Mouse (Mus musculus) stomach, embryonic 14.5 days (tissue): ENCODE results near the gene Dnajc4. TPM values are rescaled to one million over a fixed set of nuclear protein-coding genes. Genes with fewer than 3 reads are reported as not detected.
A peak's percentile ranks its signal among the peaks of the same experiment; 100 is the strongest.

Source experiments
- ATAC-seq: fragments of 200-750 bp; cut with Nextera tagmentation; 2 replicates; pipeline ENCODE4 v1.8.0; 2017; ENCODE audit warnings: low read depth, moderate TSS enrichment; ENCODE audit not compliant: insufficient number of reproducible peaks, insufficient read depth, low FRiP score
- H3K27ac ChIP-seq: fragments of 300-500 bp; sonication (generic); 2 replicates; pipeline ENCODE4 v1.5.1; 2014; ENCODE audit warnings: mild to moderate bottlenecking, low read length, moderate library complexity, mixed read lengths
- H3K27me3 ChIP-seq: fragments of 300-500 bp; sonication (generic); 2 replicates; pipeline ENCODE4 v1.6.1; 2014; ENCODE audit warnings: low read length, control low read depth, mixed read lengths; ENCODE audit not compliant: control insufficient read depth, insufficient read depth
- H3K36me3 ChIP-seq: fragments of 300-500 bp; sonication (generic); 2 replicates; pipeline ENCODE4 v1.6.1; 2014; ENCODE audit warnings: mild to moderate bottlenecking, control low read depth, low read length, moderate library complexity, mixed read lengths; ENCODE audit not compliant: control insufficient read depth, insufficient read depth
- H3K4me1 ChIP-seq: fragments of 300-500 bp; sonication (generic); 2 replicates; pipeline ENCODE4 v1.6.1; 2014; ENCODE audit warnings: low read length, control low read depth, mixed read lengths; ENCODE audit not compliant: control insufficient read depth, insufficient read depth
- H3K4me2 ChIP-seq: fragments of 300-500 bp; sonication (generic); replicated peaks from 2 replicates; pipeline ENCODE4 v1.6.1; 2014; ENCODE audit warnings: low read depth, low read length, control low read depth
- H3K4me3 ChIP-seq: fragments of 300-500 bp; sonication (generic); 2 replicates; pipeline ENCODE4 v1.5.1; 2014; ENCODE audit warnings: low read depth, low read length, control low read depth
- H3K9ac ChIP-seq: fragments of 300-500 bp; sonication (generic); replicated peaks from 2 replicates; pipeline ENCODE4 v1.6.1; 2014; ENCODE audit warnings: low read depth, mild to moderate bottlenecking, control low read depth, low read length, moderate library complexity, mixed read lengths
- H3K9me3 ChIP-seq: fragments of 300-500 bp; sonication (generic); 2 replicates; pipeline ENCODE4 v1.6.1; 2016; ENCODE audit warnings: low read depth, low read length, control low read depth; ENCODE audit not compliant: control insufficient read depth
- whole genome bisulfite sequencing: fragments of 180-500 bp; shearing (Covaris S2); extraction: QIAGEN DNeasy Blood & Tissue Kit; methylation state at CpG from one replicate; pipeline ENCODE4 v1.1.7; 2014; 5-methylcytosine and 5-hydroxymethylcytosine counted together
- polyA plus RNA-seq: library from polyadenylated mRNA; unstranded; fragments of >200 nt; fragmentation: Nextera tagmentation; extraction: Ambion mirVana; gene quantifications from 2 replicates; pipeline ENCODE4 v1.2.1, GENCODE M21; 2014

The Dnajc4 gene
- polyA plus RNA-seq, 1 experiment from 2014 or later: 31.2 TPM

GRCm38 (mm10) chr19:6949951-6950350, 42.4 kb downstream of the Dnajc4 start:
- peak overlapping the region; percentile 97; the same call in 1 of the 2 replicates for H3K27ac ChIP-seq
- peak overlapping the region; percentile 93 for H3K4me2 ChIP-seq
- peaks cover 14% of the 10 kb centered on the region; the same call in 1 of the 2 replicates for H3K36me3 ChIP-seq
- WGBS: 55% methylated on average over 5 of the region's 5 CpGs
- peak overlapping the region; percentile 57 for H3K4me3 ChIP-seq
- peaks cover 20% of the 10 kb centered on the region for H3K4me1 ChIP-seq
- H3K27me3 ChIP-seq: no peaks in the 10 kb centered on the region
- H3K9me3 ChIP-seq: no peaks in the 10 kb centered on the region
- ATAC-seq: no peak
- H3K9ac ChIP-seq: peak overlapping the region; percentile 61; the same call in 1 of the 2 replicates

GRCm38 (mm10) chr19:6949532-6949931, 42.8 kb downstream of the Dnajc4 start:
- Histone ChIP-seq H3K4me1 (peaks cover 20% of the 10 kb centered on the region), H3K4me2 (peak overlapping the region; percentile 93), H3K36me3 (peaks cover 9% of the 10 kb centered on the region; the same call in 1 of the 2 replicates), H3K9me3 (no peaks in the 10 kb centered on the region), H3K9ac (no peak overlapping the region), H3K27me3 (no peaks in the 10 kb centered on the region), H3K4me3 (no peak overlapping the region), H3K27ac (no peak overlapping the region; the same call in 1 of the 2 replicates)
- 80% methylated on average over 5 of the region's 5 CpGs for WGBS
- no peak for ATAC-seq

- Histone ChIP-seq H3K9me3 (no peaks in the 10 kb centered on the region), H3K4me1 (peaks cover 18% of the 10 kb centered on the region), H3K27me3 (no peaks in the 10 kb centered on the region), H3K4me3 (no peak overlapping the region), H3K4me2 (no peak overlapping the region), H3K9ac (no peak overlapping the region), H3K36me3 (no peaks in the 10 kb centered on the region; the same call in 1 of the 2 replicates), H3K27ac (no peak overlapping the region)
- 76% methylated on average over 4 of the region's 4 CpGs for WGBS
- no peak for ATAC-seq
These were observed 44.2 kb downstream of the Dnajc4 start for GRCm38 (mm10) chr19:6948186-6948585.

- Histone ChIP-seq H3K4me2 (no peak overlapping the region), H3K4me3 (no peak overlapping the region), H3K9me3 (no peaks in the 10 kb centered on the region), H3K36me3 (no peaks in the 10 kb centered on the region; the same call in 1 of the 2 replicates), H3K9ac (no peak overlapping the region), H3K27ac (no peak overlapping the region), H3K4me1 (peaks cover 19% of the 10 kb centered on the region), H3K27me3 (no peaks in the 10 kb centered on the region)
- ATAC-seq: no peak
- 45% methylated on average over 4 of the region's 4 CpGs for WGBS
These were observed 44.6 kb downstream of the Dnajc4 start for GRCm38 (mm10) chr19:6947742-6948141.

GRCm38 (mm10) chr19:6943709-6944108, 48.7 kb downstream of the Dnajc4 start:
- Histone ChIP-seq H3K4me3 (no peak overlapping the region), H3K9ac (no peak overlapping the region), H3K4me2 (no peak overlapping the region), H3K4me1 (peaks cover 11% of the 10 kb centered on the region; the same call in 1 of the 2 replicates), H3K27me3 (no peaks in the 10 kb centered on the region), H3K27ac (no peak overlapping the region), H3K36me3 (no peaks in the 10 kb centered on the region; the same call in 1 of the 2 replicates), H3K9me3 (no peaks in the 10 kb centered on the region)
- 93% methylated on average over 6 of the region's 6 CpGs for WGBS
- ATAC-seq: no peak

GRCm38 (mm10) chr19:6942764-6943163, 49.6 kb downstream of the Dnajc4 start:
- whole genome bisulfite sequencing: 27% methylated on average over 5 of the region's 5 CpGs
- H3K27me3 ChIP-seq: no peaks in the 10 kb centered on the region

GRCm38 (mm10) chr19:6942249-6942691, 50.1 kb downstream of the Dnajc4 start, which contains the start of gene Gpr137:
Gene Gpr137 (minus strand): TSS chr19:6942480.
- WGBS: under 1% methylated on average over 27 of the region's 27 CpGs
- peak; percentile 91 for ATAC-seq
- H3K9ac ChIP-seq: peak within 1 kb of the TSS; percentile 82
- no peaks in the 10 kb centered on the region for H3K27me3 ChIP-seq
- H3K4me2 ChIP-seq: peak within 1 kb of the TSS; percentile 99
- peak within 1 kb of the TSS; percentile 98 for H3K27ac ChIP-seq
- peaks cover 11% of the 10 kb centered on the region; the same call in 1 of the 2 replicates for H3K4me1 ChIP-seq
- H3K36me3 ChIP-seq: no peaks in the 10 kb centered on the region; the same call in 1 of the 2 replicates
- H3K4me3 ChIP-seq: peak within 1 kb of the TSS; percentile 85
- H3K9me3 ChIP-seq: no peaks in the 10 kb centered on the region

More at GRCm38 (mm10) chr19:6942764-6943163, 49.6 kb downstream of the Dnajc4 start:
- Histone ChIP-seq H3K9ac (peak overlapping the region; percentile 82), H3K4me2 (peak overlapping the region; percentile 99), H3K27ac (peak overlapping the region; percentile 98), H3K4me1 (peaks cover 11% of the 10 kb centered on the region; the same call in 1 of the 2 replicates), H3K36me3 (no peaks in the 10 kb centered on the region; the same call in 1 of the 2 replicates), H3K9me3 (no peaks in the 10 kb centered on the region), H3K4me3 (peak overlapping the region; percentile 85)
- no peak; the same call in 1 of the 2 replicates for ATAC-seq

GRCm38 (mm10) chr19:6941372-6942248, 50.8 kb downstream of the Dnajc4 start, which contains the start of gene Bad:
Gene Bad (plus strand): TSS chr19:6941861.
- under 1% methylated on average over 83 of the region's 83 CpGs for WGBS
- no peaks in the 10 kb centered on the region for H3K27me3 ChIP-seq
- no peaks in the 10 kb centered on the region; the same call in 1 of the 2 replicates for H3K36me3 ChIP-seq
- peak within 1 kb of the TSS; percentile 99 for H3K4me2 ChIP-seq
- peak within 1 kb of the TSS; percentile 82 for H3K9ac ChIP-seq
- peak within 1 kb of the TSS; percentile 98 for H3K27ac ChIP-seq
- peaks cover 11% of the 10 kb centered on the region; the same call in 1 of the 2 replicates for H3K4me1 ChIP-seq
- ATAC-seq: peak; percentile 79
- peak within 1 kb of the TSS; percentile 85 for H3K4me3 ChIP-seq
- H3K9me3 ChIP-seq: no peaks in the 10 kb centered on the region
